Mouse (Mus musculus) fat pad, adult 2 months (tissue): ENCODE data around the gene Coil.
"Not testable (repeated sequence)": the region's sequence is repeated elsewhere in the genome, so short reads cannot be mapped to it uniquely, and the experiment has no call there.

Experiments
- DNase-seq: peaks from one replicate; pipeline ENCODE4 v3.0.0-alpha.2; 2011; ENCODE audit warnings: low read depth, low spot score; ENCODE audit errors: extremely low read depth

Coil gene

DNA sequence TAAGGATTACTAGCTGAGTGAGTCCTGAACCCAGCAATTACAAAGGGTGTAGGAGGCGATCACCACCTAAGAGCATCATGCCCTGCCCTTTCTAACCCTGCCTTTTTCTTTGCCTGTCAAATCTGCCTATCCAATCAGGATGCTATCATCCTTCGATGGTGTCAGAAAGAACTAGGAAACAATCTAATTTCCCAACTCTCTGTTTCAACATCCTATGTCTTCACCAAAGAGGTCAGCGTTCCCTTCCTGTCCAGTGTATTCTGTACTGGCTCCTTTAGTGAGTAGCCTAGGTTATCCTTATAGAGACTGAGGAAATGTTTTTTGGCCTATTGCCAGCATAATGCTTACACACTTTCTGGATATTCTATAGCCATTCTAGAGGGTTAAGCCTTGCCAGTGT lies 65.5 kb downstream of the Coil start:
- no peak for DNase-seq

GRCm38 (mm10) chr11:89038496-89038895 lies 68.4 kb downstream of the Coil start:
- DNase-seq: no peak

GRCm38 (mm10) chr11:89039325-89039724 lies 69.3 kb downstream of the Coil start:
- no peak for DNase-seq

GRCm38 (mm10) chr11:89041073-89041472 lies 71.0 kb downstream of the Coil start:
- not testable (repeated sequence) for DNase-seq
